Mouse (Mus musculus) heart, postnatal 10 days (tissue): ENCODE measurements around the gene Polr2c. TPM values are rescaled to one million over a fixed set of nuclear protein-coding genes. Genes with fewer than 3 reads are reported as not detected.

Experiments
- DNase-seq, 2 experiments: peaks; one replicate each; pipeline ENCODE4 v3.0.0; 2021
- intact Hi-C: fragments of 180-260 bp; cut with DNase I; formaldehyde crosslinking; loops from one replicate; pipeline ENCODE4 v1.15.1; 2025
- total RNA-seq, 2 experiments: library from RNA; stranded (reverse); gene quantifications; 2 replicates each; pipeline ENCODE4 v1.2.3; 2021

Polr2c gene
- total RNA-seq, 2 experiments from 2014 or later = 61.5 to 63.6 TPM

DNA sequence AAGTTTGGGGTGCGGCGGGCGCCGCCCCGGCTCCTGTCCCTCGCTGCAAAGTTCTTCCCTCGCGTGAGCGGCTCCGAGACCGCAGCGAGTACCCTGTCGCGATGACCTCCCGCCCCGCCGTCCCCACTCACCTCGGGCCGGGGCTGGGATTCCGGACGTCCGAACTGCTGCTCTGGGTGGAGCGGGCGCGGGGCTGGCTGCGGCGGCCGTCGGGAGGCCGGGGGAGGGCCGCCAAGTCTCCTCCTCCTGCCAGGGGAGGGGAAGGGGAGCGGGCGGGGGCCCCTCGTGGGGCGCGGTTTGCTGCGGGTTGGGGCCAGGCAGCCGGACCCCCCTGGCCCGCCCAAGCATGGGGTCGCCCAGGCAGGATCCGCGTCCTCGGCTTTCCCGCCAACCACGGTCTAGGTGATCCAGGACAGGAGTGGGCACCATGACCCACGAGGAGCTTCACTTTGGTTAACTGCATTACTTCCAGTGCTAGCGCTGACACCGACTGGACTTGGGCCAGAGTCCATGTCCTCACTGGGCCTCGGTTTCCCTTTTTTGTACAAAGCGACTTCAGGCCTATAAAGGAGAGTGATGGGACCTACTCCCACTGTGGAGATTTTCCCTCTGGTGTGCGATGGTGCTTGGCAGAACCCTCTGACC, 60.7 kb downstream of the Polr2c start, which contains the start of gene Ccdc102a:
Ccdc102a (minus strand) TSS at position 248 of the 645 bp plus-strand sequence.
- intact Hi-C loops = no loop called here
- peak; percentile 72 to 77 for DNase-seq

DNA sequence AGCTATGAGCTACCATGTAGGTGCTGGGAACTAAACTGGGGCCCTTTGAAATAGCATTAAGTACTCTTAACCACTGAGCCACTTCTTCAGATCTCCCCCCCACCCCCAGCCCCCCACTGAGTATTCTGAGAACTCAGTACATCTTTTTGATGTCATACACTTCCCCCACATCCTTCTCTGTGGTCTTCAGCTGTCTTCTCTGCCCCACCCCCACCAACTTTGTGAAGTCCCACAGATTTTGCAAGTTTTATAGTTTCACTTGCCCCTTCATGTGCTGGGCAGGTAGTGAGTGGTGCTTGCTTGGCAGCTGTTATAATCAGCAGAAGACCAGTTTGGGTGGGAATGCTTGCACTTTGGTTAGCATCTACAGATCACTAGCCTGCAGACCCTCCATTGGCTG, 62.0 kb downstream of the Polr2c start:
- no peak for DNase-seq
- intact Hi-C loops = no loop called here

DNA sequence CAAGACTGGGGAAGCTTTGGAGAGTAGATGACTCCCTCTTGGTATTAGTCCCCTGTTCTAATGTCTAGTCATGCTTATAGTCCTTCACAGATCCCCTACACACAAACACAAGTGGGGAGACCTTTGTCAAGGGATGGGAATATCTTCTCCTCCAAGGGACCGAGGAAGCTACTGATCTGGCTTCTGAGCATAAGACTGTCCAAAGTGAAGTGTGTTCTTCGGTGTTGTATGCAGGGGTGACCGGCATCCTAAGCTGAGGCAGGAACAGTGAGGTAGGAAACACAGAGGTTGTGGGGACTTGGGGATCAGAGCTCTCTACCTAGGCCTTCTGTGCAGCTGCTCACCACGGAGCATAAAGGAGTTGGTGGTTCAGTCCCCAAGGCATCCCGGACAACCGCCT, 64.9 kb downstream of the Polr2c start:
- DNase-seq = no peak
- intact Hi-C loops = no loop called here

DNA sequence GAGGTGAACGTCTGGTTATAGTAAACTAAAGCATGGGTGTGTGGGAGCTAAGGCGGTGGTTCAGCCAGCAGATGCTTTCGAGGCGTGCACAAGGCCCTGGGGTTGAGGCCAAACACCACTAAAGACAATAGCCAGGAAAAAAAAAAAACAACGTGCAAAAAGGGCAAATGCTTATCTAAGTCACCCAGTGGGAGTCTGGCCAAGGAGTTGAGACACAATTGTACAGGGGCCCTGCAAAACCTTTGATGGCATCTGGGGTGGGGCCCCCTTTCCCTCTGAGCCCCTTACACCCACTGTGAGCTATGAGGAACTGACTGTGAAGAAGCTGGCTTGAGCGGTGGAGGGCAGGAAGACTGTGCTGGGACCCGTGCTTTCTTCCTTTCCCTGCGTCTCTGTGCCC, 65.4 kb downstream of the Polr2c start:
- DNase-seq = peak; percentile 36 to 48

More for the DNA sequence above, 65.4 kb downstream of the Polr2c start:
- intact Hi-C loops = no loop called here

Other genes starting within 250 kb of the Polr2c start
- gene Arl2bp, start 190.8 kb upstream of the Polr2c start, total RNA-seq = 100 to 1,000 TPM; 107 to 110 TPM
- gene Pllp, start 161.2 kb upstream of the Polr2c start, total RNA-seq = 1 to 10 TPM in 1 of 2 experiments, under 1 TPM in 1; 0.72 to 1.1 TPM
- not detected for gene Ccl22, start 111.9 kb upstream of the Polr2c start, total RNA-seq
- gene Cx3cl1, start 85.4 kb upstream of the Polr2c start, total RNA-seq = 1 to 10 TPM; 3.4 to 3.9 TPM
- gene Ccl17, start 47.0 kb upstream of the Polr2c start, total RNA-seq = not detected
- 100 to 1,000 TPM; 332 to 338 TPM for gene Coq9, start 19.1 kb upstream of the Polr2c start, total RNA-seq
- 10 to 100 TPM; 74.8 to 87.7 TPM for gene Ciapin1, start 19.1 kb upstream of the Polr2c start, total RNA-seq
- 10 to 100 TPM; 34.2 to 44.2 TPM for gene Dok4, start 18.9 kb downstream of the Polr2c start, total RNA-seq
- gene Ccdc102a, start 60.6 kb downstream of the Polr2c start, total RNA-seq = 10 to 100 TPM; 15.3 to 16.0 TPM
- gene Adgrg5, start 66.2 kb downstream of the Polr2c start, total RNA-seq = under 1 TPM; 0.31 to 0.42 TPM
- gene Adgrg1, start 117.3 kb downstream of the Polr2c start, total RNA-seq = 10 to 100 TPM; 36.6 to 61.8 TPM
- 1 to 10 TPM; 2.0 to 3.4 TPM for gene Adgrg3, start 160.2 kb downstream of the Polr2c start, total RNA-seq
- not detected for gene Drc7, start 197.7 kb downstream of the Polr2c start, total RNA-seq
- 1 to 10 TPM; 9.3 TPM for gene Katnb1, start 223.7 kb downstream of the Polr2c start, total RNA-seq